Mouse (Mus musculus) hindlimb bud, embryonic 11.5 days (tissue): ENCODE results near the gene Uchl3.

Experiments used
- DNase-seq: peaks from one replicate; pipeline ENCODE4 v3.0.0-alpha.2; 2012; ENCODE audit warnings: low read depth, low spot score; ENCODE audit errors: extremely low spot score

Gene Uchl3

DNA sequence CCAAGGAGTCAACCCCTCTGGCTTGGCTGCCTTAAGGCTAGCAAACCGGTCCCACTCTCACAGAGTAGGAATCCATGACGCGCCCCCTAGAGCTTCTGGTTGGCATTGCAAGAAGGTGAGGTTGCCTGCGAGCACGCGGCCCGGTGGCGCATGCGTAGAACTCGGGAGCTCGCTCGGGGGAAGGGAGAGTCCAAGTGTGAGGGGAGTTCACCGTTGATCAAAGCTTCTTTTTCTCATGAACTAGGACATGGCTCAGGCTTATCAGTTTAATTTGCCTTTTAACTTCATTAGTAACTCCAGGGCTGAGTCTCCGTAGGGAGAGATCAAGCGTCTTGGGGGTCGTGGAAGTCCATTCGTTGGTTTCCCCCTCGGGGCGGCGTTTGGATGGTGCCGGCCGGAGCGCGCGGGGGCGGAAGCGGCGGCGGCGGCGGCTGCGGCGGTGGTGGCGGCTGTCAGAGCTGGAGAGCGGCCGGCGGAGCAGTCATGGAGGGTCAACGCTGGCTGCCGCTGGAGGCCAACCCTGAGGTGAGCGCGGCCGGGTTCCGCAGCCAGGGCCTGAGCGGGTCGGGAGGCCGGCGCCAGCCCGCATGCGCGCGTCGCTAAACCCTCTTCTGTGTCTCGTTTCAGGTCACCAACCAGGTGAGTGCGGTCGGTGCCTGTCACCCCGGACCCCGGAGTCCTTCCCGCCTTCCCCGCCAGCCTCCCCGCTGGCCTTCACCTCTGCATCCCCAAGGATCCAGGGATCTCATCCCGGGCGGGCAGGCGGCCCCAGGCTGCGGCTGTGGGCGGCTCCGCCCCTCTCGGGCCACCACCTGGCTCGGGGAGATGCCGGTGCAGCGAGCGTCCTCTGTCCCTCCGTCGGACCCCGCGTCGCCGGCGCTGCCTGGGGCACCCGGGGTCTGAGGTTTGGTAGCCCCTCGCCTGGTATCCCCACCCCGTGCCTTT, at the start of gene Uchl3:
Uchl3 (plus strand) TSS at position 387 of the 945 bp plus-strand sequence.
- DNase-seq, result peak; percentile 90

DNA sequence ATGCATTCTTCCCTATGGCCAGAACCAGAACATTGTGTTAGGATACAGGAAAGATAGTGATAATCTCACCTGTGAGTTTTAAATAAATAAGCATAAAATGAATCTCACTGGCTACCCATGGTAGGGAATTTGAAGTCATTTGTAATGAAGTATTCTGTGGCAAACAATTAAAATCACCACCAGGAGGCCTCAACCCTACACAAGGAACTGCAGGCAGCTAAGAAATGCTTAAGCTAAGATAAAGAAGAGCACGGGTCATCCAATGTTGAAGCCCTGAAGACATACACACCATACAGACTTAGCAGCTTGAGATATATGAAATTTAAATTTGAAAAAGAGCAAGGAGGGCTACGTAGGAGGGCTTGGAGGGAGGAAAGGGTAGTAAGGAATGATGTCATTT, 47.9 kb upstream of the Uchl3 start:
- no peak for DNase-seq

DNA sequence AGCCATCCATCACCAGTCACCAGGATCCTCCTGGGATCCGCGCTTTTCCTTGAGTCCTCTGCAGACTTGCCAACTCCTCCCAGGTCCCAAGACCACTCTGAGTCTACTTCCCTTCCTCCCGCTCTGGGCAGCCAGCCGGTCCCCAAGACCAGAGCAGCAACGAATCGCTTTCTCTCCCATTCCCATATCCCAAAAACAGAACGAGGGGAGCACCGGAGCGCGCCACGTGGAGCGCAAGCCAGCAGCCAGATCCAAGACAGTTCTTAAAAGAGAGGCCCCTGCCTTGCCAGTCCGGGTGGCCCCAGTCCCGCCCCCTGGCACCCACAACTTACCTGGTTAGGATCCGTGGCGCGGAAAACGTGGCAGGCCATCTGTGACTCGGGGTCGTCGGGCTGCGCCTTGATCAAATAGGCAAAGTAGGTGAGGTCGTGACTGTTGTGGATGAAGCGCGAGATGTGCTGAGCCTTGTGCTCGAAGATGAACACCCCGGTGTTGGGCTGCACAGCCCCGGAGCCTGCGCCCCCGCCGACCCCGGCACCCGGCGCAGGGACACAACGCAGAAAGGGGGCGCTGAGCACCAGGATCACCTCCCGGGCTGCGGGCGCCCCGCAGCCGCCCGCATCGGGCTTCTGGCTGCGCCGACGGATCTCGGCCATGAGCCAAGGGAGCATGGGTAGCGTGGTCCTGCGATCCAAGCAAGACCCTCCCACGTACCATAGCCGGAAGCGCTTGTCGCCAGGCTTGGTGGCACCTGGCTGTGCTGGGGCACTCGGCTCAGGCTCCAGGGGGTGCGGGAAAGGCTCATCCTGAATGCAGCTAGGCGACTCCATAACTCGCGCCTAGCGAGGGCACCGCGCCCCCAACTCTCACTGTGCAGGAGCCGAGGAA, 45.9 kb upstream of the Uchl3 start:
- no peak for DNase-seq

DNA sequence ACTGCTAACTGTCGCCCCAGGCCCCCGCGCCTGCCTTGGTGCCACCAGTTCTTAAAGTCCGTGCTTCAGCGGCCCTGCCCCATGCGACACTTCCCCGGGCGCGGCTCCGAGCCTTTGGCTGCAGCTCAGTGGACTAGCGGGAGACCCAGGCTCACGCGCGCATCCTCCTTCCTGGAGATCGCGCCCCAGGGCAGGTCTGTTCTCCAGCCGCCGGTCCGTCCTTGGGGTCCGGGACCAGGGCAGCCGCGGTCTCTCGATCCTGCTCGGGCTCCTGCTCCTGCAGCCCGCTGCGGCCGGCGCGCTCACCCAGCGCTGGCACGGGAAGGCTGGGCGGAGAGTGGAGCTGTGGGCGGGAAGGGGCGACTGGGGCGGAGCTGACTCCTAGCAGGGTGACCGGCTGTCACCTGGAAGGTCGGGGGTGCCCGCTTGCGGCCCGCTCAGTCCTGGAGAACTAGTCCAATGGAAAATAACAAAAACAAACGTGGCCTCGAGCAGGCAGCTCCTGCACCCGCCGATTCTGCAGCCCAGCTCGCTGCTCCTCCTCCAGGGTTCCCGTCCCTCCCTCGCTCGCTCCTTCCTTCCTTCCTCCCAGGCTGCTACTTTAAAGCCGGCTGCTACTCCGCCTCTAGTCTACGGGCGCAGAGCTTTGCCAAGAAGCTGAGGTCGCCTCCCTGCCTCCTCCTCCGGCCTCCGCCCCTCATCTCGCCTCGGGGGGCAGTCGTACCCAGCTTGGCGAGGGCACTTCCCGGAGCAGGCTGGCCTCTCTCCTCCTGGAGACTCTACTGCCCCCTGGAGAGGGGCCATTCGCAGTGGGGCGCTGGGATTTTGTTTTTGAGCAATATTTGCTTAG, 45.0 kb upstream of the Uchl3 start, which contains the start of gene Tbc1d4:
Tbc1d4 (minus strand) TSS at position 673 of the 850 bp plus-strand sequence.
- no peak for DNase-seq

DNA sequence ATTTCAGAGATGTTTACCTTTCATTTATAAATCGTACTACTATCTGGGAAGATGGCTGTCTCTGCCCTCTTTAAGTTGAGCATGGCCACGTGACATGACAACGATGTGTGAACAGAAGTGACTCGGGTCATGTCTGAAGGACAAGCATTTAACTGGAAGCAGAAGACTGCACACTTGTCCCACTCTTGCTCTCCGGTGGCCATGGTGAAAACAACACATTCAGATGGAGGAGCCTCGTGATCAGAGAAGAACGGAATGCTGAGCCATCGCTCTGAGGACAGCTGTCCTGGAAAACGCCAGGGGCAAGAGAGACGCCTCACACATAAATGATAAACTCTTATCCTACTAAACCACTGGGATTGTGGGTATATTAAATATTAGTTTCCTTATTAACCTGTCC, 43.1 kb upstream of the Uchl3 start:
- DNase-seq, result no peak

DNA sequence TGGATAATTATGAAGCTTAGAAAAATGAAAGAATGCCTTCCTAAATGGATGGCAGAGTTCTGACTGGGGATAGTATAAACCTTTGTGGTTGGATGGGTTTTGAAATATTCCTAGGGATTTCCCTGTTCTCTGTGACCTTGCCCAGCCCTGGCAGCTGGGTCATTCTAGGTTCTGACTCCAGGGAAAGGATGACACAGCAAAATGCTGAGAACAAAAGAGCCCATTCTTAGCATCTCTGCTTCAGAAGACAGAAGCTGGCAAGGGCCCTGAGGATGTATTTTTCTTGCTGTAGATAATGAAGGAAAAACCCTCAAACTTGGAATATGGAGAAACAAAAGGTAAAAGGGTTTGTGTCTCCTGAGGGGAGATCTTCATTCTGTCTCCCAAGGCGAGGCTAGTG, 40.6 kb upstream of the Uchl3 start:
- no peak for DNase-seq

DNA sequence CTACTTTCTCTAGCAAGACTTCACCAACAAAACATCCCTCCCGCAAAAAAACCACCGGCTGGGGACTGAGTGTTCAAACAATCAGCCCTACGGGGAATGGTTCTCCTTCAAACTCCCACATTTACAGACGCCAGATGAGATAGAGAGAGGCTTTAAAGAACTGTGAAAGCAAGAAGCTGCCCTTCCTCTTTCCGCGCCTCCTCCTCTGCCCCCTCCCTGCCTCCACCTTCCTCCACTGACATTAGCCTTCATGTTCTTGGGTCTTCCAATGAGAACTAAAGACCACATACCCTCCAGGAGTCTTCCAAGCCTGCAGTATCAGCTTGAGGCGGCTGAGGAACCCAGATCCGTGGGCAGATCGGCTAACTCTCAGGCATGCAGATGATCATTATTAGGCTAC, 37.6 kb upstream of the Uchl3 start:
- DNase-seq, result no peak

DNA sequence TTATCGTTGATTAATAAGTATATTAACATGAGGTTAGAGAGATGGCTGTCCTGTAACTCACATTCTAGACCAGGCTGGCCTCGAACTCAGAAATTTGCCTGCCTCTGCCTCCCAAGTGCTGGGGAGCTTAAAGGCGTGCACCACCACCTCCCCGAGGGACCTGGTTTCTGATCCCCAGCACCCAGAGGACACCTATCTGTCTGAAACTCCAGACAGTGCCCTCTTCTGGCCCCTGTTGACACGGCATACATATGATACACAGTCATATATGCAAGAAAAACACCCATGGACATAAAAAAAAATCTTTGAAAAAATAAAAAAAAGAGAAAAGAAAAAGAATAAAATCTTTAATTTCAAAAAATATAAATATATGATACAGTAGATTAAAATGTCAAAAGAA, 36.1 kb upstream of the Uchl3 start:
- DNase-seq, result no peak

DNA sequence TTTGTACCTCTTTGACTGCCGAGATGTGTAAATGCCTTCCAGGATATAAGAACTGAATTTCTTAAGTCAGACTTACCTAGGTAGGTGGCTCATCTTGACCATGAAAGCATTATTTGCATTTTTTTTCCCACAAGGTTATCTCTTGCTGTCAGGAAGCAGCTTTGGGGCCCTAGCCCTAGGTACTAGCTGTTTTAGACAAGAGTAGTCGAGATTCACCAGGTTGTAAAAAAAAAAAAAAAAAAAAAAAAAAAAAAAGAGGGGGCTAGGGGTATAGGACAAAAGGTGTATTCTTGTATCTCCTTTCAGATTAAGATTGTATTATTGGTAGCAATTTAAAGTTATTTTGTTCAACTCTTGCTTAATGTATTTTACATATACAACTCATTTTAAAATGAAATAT, 23.2 kb upstream of the Uchl3 start:
- DNase-seq, result no peak

DNA sequence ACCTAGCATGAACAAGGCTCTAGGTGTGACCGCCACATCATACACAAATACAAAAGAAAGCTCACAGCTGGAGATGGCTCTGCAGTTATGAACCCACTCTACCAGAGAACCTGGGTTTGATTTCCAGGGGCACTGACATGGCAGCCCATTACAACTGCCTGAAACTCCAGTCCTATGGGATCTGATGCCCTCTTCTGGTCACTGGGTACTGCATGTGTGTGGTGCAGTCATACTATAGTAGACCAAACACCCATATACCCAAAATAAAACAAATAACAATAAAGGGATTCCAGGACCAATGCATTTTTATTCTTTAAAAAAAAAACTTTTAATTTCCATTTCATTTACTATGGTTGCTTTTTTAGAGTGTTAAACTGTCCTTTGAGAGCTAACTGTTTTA, 18.0 kb upstream of the Uchl3 start:
- DNase-seq, result no peak

DNA sequence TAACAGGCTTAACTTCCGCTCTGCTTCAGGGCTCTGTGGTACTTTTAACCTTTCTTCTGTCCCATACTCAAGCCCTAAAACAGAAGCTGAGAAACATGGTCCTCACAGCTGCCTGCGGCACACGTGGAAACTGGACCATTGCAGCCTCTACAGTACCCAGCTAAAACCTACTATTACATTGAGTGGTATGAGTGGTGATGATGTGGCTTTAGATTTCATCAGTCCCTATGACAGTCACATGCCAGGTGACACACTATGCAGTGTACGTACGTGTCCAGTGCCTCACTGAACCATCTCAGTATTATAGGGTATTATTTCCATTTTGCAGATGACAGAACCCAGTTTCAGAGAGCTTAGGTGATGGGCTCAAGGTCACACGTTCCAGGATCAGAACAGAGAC, 16.4 kb upstream of the Uchl3 start:
- no peak for DNase-seq

DNA sequence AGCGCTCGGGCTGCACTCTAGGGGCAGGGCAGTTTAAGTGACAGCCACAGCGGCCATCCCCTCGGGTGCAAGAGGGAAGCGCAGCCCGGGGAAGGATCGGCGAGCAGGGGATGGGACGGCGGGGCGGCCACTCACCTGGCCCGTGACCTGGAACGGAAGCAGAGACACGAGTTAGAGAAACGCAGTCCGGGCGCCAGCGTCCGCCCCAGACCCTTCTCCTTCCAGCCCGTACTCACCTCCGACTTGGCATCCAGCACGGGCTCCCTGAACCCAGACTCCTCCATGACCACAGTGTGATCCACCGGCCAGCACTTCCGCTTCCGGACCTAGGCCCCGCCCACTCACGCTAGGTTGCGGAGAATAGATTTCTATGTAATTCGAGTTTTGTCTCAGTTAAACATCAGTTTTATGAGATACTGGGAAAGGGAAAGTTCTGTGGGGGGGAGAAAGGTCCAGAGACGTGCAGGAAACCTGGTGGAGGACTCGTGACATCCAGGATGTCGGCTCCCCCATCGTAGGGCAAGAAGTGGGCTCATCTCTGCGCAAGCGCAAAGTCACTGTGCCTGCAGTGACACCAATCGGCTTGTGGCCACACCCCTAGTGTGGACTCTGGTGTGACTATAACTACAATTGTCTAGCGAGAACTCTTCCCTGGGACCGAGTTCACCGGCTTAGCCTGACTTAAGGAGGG, 13.5 kb upstream of the Uchl3 start, which contains the start of gene Commd6:
Commd6 (minus strand) TSS at position 534 of the 691 bp plus-strand sequence.
- DNase-seq, result peak; percentile 82

DNA sequence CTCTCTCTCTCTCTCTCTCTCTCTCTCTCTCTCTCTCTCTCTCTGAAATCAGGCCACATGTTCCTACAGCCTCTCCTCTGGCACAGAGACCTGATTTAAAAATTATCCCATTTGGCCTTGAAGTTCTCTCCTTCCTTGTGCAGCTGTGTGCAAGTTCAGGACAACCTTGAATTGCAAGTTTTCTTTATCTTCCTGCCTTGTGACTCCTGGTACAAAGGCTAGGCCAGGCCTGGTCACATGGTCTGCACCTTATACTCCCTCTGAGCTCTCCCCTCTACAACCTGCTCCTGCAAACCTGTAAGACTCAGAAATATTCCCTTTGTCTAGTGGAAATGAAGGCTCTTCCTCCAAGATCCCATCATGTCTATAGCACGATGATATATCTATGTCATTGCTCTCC, 8.8 kb upstream of the Uchl3 start:
- no peak for DNase-seq

DNA sequence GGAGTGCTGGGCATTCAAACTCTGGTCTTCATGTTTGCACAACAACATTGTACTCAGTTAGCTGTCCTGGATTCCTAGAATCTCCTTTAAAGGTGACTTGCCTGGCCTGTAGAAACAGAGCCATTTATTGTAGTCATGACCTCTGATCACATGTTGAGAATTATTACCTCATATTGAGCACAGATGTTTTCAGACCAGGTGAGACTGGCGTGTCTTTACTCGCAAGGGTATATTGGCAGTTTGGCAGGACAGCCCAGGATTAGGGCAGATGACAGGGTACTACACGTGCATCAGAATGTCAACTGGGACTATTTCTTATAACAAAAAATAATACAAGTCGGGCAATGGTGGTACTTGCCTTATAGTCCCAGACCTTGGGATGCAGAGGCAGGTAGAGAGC, 3.2 kb upstream of the Uchl3 start:
- no peak for DNase-seq

DNA sequence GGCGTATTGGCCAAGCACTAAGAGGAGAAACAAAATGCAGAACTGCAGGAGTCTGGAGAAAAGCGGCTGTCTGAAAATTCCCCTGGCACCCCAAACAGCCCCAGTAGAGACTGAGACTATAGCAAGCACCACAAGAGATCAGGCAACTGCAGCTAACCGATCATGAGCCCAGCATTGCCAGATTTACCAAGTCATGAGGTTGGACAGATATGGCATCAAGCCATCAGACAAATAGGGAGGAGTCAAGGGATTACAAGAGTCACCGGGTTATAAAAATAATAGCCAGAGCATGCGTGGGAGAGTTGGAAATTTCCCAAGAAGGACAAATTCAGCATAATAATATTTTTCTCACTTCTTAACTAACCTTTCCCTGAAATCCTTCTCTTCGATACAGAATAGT, 1.2 kb upstream of the Uchl3 start:
- no peak for DNase-seq

DNA sequence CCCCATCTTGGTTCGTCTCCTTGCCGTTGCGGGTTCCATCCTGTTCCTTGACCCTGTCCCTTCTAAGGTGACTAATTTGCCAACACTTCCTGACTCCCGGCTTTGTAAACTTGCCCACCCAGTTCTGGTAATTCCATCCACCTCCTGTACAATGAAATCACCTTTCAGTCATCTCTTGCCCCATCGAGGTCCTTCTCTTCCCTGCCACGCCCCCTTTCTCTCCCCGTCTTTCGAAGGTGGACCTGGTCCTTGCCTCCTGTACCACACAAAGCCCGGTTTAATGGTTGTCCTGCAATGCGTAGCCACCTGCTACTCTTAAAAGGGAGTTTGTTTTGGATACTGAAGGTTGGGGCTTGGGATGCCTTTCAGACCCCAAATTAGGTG, 751 bp downstream of the Uchl3 start:
- DNase-seq, result no peak

DNA sequence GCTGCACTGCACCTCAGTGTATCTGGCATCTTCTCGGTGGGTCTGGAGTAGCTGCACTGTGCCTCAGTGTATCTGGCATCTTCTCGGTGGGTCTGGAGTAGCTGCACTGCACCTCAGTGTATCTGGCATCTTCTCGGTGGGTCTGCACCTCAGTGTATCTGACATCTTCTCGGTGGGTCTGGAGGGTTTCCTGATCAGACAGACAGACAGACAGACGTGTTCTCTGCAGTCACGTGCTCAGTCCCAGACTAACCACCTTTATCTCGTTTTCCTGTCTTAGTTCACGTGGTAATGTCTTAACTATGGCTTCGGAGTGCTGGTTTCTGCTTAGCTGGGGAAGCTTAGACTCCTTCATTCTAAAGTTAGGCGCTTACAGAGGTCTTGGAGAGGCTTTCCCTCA, 2.5 kb downstream of the Uchl3 start:
- DNase-seq, result no peak

DNA sequence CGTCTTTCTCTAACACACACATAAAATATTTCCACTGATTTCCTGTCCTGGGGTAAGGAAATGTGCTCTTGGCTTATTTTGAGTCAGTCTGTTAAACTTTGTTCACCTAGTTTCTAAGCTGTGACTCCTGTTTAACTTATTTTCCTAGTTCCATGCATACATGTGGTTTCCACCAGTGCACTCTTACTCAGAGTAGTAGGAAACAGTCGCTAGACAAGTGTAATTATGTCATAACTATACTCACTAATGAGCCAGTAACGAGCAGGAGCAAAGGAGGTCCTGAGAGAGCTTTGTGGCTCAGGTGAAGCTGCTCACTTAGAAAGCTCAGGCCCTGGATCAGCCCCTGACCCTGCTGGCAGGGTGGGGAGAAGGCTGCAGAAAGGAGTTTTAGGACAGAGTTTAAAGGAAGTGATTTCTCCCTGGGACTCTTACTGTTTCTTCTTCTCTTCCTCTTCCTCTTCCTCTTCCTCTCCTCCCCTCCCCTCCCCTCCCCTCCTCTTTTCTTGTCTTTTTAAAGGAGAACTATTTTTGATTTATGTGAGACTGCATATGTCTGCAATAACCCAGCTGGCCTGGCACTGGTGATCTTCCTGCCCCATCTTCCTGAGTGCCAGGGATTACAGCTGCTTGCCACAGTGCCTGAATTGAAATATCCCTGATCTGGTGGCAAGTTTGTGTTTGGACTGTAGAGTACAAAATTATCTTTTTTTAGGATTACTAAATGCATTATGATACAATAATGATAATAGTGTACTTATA, 8.1 kb downstream of the Uchl3 start:
- DNase-seq, result no peak

DNA sequence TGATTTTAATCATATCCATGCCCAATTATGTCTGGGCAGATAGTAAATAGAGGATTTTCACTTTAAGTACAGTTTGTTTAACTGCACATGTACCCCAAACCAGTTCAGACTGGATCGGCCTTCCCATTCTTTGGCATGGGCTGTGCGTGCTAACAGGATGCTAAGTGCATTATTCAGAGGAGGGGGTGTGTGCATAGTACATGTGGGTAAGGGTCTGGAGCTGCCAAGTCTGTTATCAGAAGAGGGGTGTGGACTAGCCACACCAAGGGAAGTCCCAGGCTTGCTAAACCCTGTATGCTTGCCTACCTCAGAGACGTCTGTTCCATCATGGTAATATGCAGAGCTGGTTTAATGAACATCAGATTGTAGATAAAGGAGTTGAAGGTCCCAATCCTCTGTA, 10.5 kb downstream of the Uchl3 start:
- DNase-seq, result no peak

DNA sequence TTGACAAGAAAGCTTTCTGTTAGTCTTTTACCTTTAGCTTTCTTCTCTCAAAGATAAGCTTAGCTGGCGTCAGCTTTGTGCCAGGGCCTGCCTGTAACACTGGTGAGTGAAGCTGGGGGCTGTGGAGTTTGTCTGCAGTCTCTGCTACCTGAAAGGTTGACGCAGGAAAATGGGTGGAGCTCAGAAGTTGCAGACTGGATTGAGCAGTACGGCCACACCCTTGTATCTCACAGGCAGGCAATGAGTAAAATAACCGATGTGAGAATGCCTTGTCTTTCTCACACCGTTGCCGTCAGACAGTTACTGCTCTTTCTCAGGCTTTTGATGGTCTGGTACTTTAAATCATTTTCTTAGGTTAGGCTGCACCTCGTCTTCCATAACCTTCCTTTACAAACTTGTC, 12.3 kb downstream of the Uchl3 start:
- DNase-seq, result no peak
